Mouse (Mus musculus) cerebellum, adult 2 months (tissue): ENCODE results near the gene Fhit.

Experiments
- CTCF ChIP-seq: fragments of 200-500 bp; IDR thresholded peaks from 2 replicates; pipeline ENCODE4 v1.5.1; 2011; ENCODE audit warnings: low read depth, mild to moderate bottlenecking, control low read depth, low read length, moderate library complexity, borderline replicate concordance; ENCODE audit not compliant: insufficient read depth
- POLR2A ChIP-seq: fragments of 200-500 bp; IDR thresholded peaks from 2 replicates; pipeline ENCODE4 v1.6.1; 2011; ENCODE audit warnings: low read length, control low read depth, borderline replicate concordance; ENCODE audit not compliant: insufficient read depth

- TF ChIP-seq POLR2A (no peak), CTCF (no peak)
These were observed 756.5 kb downstream of the Fhit start for GRCm38 (mm10) chr14:10405346-10405745.
